In genomic region chr16:34427654-34428053, GRCm38 (mm10) we compare ENCODE assay signal across 23 mouse cellular contexts.
"Had no signal": no experiment of that assay in that cellular context is flagged by ENCODE, and none has a peak within 500 bp of the region (broad histone marks: within the 10 kb centered on the region; RNA-seq: fewer than 3 reads in every experiment).

No protein-coding gene starts in this region.

- H3K4me2 ChIP-seq: heart, embryonic 12.5 days; hindbrain, embryonic 15.5 days; intestine, embryonic 15.5 days; limb, embryonic 12.5 days; liver, embryonic 11.5 days; liver, embryonic 13.5 days had no signal

- H3K9ac ChIP-seq: heart, embryonic 12.5 days; hindbrain, embryonic 15.5 days; intestine, embryonic 15.5 days; limb, embryonic 12.5 days; liver, embryonic 13.5 days had no signal

- H3K27me3 ChIP-seq: heart, embryonic 12.5 days; hindbrain, embryonic 15.5 days; intestine, embryonic 15.5 days; limb, embryonic 12.5 days; liver, embryonic 13.5 days had no signal

- H3K4me3 ChIP-seq: gastrocnemius, adult 2 months; heart, embryonic 10.5 days; heart, embryonic 12.5 days; hindbrain, embryonic 10.5 days; hindbrain, embryonic 15.5 days; intestine, embryonic 15.5 days; limb, embryonic 10.5 days; limb, embryonic 12.5 days; liver, embryonic 13.5 days had no signal

- H3K27ac ChIP-seq: gastrocnemius, adult 2 months; heart, embryonic 10.5 days; hindbrain, embryonic 10.5 days; hindbrain, embryonic 15.5 days; intestine, embryonic 15.5 days; limb, embryonic 10.5 days; limb, embryonic 12.5 days; liver, embryonic 13.5 days had no signal

- DNase-seq: gastrocnemius, adult 2 months; gastrocnemius, postnatal 10 days; gastrocnemius, postnatal 25 days; heart, postnatal 10 days; heart, postnatal 4 days; kidney, adult 18-20 months; kidney, adult 8-10 months; kidney, postnatal 10 days; kidney, postnatal 25 days; kidney, postnatal 4 days; liver; liver, embryonic 13.5 days had no signal

- ATAC-seq: forebrain, embryonic 16.5 days; inflammation-experienced regulatory T-cells, adult 6 months; intestine, embryonic 15.5 days; intestine, postnatal 0 days had no signal

- H3K4me1 ChIP-seq: liver, embryonic 13.5 days had no signal

- H3K36me3 ChIP-seq: heart, embryonic 10.5 days; heart, embryonic 12.5 days; hindbrain, embryonic 10.5 days; hindbrain, embryonic 15.5 days; intestine, embryonic 15.5 days; limb, embryonic 10.5 days; limb, embryonic 12.5 days; liver, embryonic 13.5 days had no signal

- H3K9me3 ChIP-seq: heart, embryonic 10.5 days; heart, embryonic 12.5 days; hindbrain, embryonic 10.5 days; hindbrain, embryonic 15.5 days; intestine, embryonic 15.5 days; limb, embryonic 10.5 days; limb, embryonic 12.5 days; liver, embryonic 13.5 days had no signal
